In genomic region chrX:153007021-153007684, GRCm38 (mm10) we compare ENCODE assay signal across 8 mouse cellular contexts. TPM values are rescaled to one million over a fixed set of nuclear protein-coding genes. Genes with fewer than 3 reads are reported as not detected.
DNase-seq lines count a peak whose midpoint lies in the region; ATAC-seq and TF ChIP-seq lines count a peak whose summit lies in the region.

No protein-coding gene starts in this region.

- peak overlapping the region; percentile 62 for H3K9ac ChIP-seq in embryonic facial prominence, embryonic 14.5 days (ENCODE audit: low read depth, low read length)
- H3K9ac ChIP-seq in limb, embryonic 14.5 days (ENCODE audit: low read depth, low read length, severe bottlenecking) = peak overlapping the region; percentile 66
- H3K9ac ChIP-seq in midbrain, embryonic 14.5 days (replicated peaks; ENCODE audit: low read length) = peak overlapping the region; percentile 66

- H3K4me1 ChIP-seq in embryonic facial prominence, embryonic 14.5 days (ENCODE audit: control insufficient read depth, insufficient read depth, low read length) = no peaks in the 10 kb centered on the region
- H3K4me1 ChIP-seq in limb, embryonic 14.5 days (ENCODE audit: control insufficient read depth, insufficient read depth, low read length) = no peaks in the 10 kb centered on the region
- no peaks in the 10 kb centered on the region for H3K4me1 ChIP-seq in midbrain, embryonic 14.5 days (ENCODE audit: control insufficient read depth, insufficient read depth, low read length)

- H3K4me2 ChIP-seq in embryonic facial prominence, embryonic 14.5 days (ENCODE audit: low read depth, low read length) = peak overlapping the region; percentile 59
- peak overlapping the region; percentile 52 for H3K4me2 ChIP-seq in limb, embryonic 14.5 days (replicated peaks; ENCODE audit: low read depth, low read length, severe bottlenecking)
- peak overlapping the region; percentile 57 for H3K4me2 ChIP-seq in midbrain, embryonic 14.5 days (ENCODE audit: low read length)

- 21% methylated on average over 24 of the region's 58 CpGs for WGBS in embryonic facial prominence, embryonic 14.5 days
- 25% methylated on average over 28 of the region's 58 CpGs for WGBS in limb, embryonic 14.5 days
- WGBS in midbrain, embryonic 14.5 days = 26% methylated on average over 58 of the region's 58 CpGs

- DNase-seq in frontal cortex, adult 2 months (ENCODE audit: extremely low spot score in 1 of 2, low spot score in 1 of 2) = no peak
- peak; percentile 74 for DNase-seq in embryonic facial prominence, embryonic 14.5 days (ENCODE audit: low spot score)
- peak; percentile 16 to 17 for DNase-seq in heart, adult 9 months (ENCODE audit: low spot score in 2 of 2)
- DNase-seq in kidney, adult 8-10 months = peak; percentile 9 to 41
- peak; percentile 24 for DNase-seq in limb, embryonic 14.5 days (ENCODE audit: low spot score)
- peak; percentile 78 for DNase-seq in midbrain, embryonic 14.5 days
- DNase-seq in spleen, postnatal 14 days (ENCODE audit: low spot score in 2 of 2) = peak; percentile 8 to 9

- no peaks in the 10 kb centered on the region for H3K36me3 ChIP-seq in embryonic facial prominence, embryonic 14.5 days (ENCODE audit: control insufficient read depth, insufficient read depth, low read length)
- H3K36me3 ChIP-seq in limb, embryonic 14.5 days (ENCODE audit: control insufficient read depth, insufficient read depth, low read length) = no peaks in the 10 kb centered on the region
- H3K36me3 ChIP-seq in midbrain, embryonic 14.5 days (ENCODE audit: control insufficient read depth, insufficient read depth, low read length) = no peaks in the 10 kb centered on the region

- peak overlapping the region; percentile 68 for H3K27ac ChIP-seq in embryonic facial prominence, embryonic 14.5 days (replicated peaks; ENCODE audit: low read depth, low read length)
- peak overlapping the region; percentile 74 for H3K27ac ChIP-seq in limb, embryonic 14.5 days (replicated peaks; ENCODE audit: low read depth, low read length)
- peak overlapping the region; percentile 87 for H3K27ac ChIP-seq in midbrain, embryonic 14.5 days (replicated peaks; ENCODE audit: low read depth, low read length)

- no peaks in the 10 kb centered on the region for H3K9me3 ChIP-seq in embryonic facial prominence, embryonic 14.5 days (ENCODE audit: control insufficient read depth, low read length)
- no peaks in the 10 kb centered on the region for H3K9me3 ChIP-seq in limb, embryonic 14.5 days (ENCODE audit: control insufficient read depth, low read length)
- H3K9me3 ChIP-seq in midbrain, embryonic 14.5 days (ENCODE audit: control insufficient read depth, low read length) = no peaks in the 10 kb centered on the region

- ATAC-seq in frontal cortex, adult (ENCODE audit: low TSS enrichment) = peak; percentile 77
- ATAC-seq in embryonic facial prominence, embryonic 14.5 days (ENCODE audit: low read depth) = peak; percentile 92
- peak; percentile 89 for ATAC-seq in limb, embryonic 14.5 days (ENCODE audit: low FRiP score, low read depth)
- ATAC-seq in midbrain, embryonic 14.5 days (ENCODE audit: low FRiP score, low TSS enrichment) = peak; percentile 87

- TF ChIP-seq POLR2A in limb, embryonic 14.5 days (IDR thresholded peaks at IDR 0.05; ENCODE audit: borderline replicate concordance, extremely low read depth, insufficient read depth, insufficient read length) = no peak

- no peaks in the 10 kb centered on the region for H3K27me3 ChIP-seq in embryonic facial prominence, embryonic 14.5 days (replicated peaks; ENCODE audit: control insufficient read depth, insufficient read depth, low read length)
- no peaks in the 10 kb centered on the region for H3K27me3 ChIP-seq in limb, embryonic 14.5 days (ENCODE audit: control insufficient read depth, insufficient read depth, low read length)
- no peaks in the 10 kb centered on the region for H3K27me3 ChIP-seq in midbrain, embryonic 14.5 days (ENCODE audit: control insufficient read depth, insufficient read depth, low read length)

- peak overlapping the region; percentile 54 for H3K4me3 ChIP-seq in embryonic facial prominence, embryonic 14.5 days (ENCODE audit: low read depth, low read length)
- H3K4me3 ChIP-seq in limb, embryonic 14.5 days (replicated peaks; ENCODE audit: low read length) = peak overlapping the region; percentile 51
- H3K4me3 ChIP-seq in midbrain, embryonic 14.5 days (replicated peaks; ENCODE audit: low read depth, low read length) = peak overlapping the region; percentile 53

RNA-seq across cellular contexts. Expression of gene Usp51, which starts 0.9 kb away (rescaled TPM):
- 1.1 and 1.7 TPM in 2 replicates for polyA plus RNA-seq in frontal cortex, adult 2 months (2012; rRNA removed)
- polyA plus RNA-seq in embryonic facial prominence, embryonic 14.5 days (2014; fragmentation: Nextera tagmentation; extraction: Ambion mirVana) = 1.1 and 1.4 TPM in 2 replicates
- polyA plus RNA-seq in limb, embryonic 14.5 days (2012; rRNA removed) = 1.1 TPM in 2 replicates
- polyA plus RNA-seq in limb, embryonic 14.5 days (2014; fragmentation: Nextera tagmentation; extraction: Ambion mirVana) = 1.5 and 2.1 TPM in 2 replicates
- polyA plus RNA-seq in midbrain, embryonic 14.5 days (2014; fragmentation: Nextera tagmentation; extraction: Ambion mirVana) = 3.7 and 4.3 TPM in 2 replicates

RNA-seq across cellular contexts. Expression of gene Mageh1, which starts 30.2 kb away (rescaled TPM):
- polyA plus RNA-seq in frontal cortex, adult 2 months (2012; rRNA removed) = 51.4 and 60.0 TPM in 2 replicates
- polyA plus RNA-seq in embryonic facial prominence, embryonic 14.5 days (2014; fragmentation: Nextera tagmentation; extraction: Ambion mirVana) = 53.6 and 56.1 TPM in 2 replicates
- polyA plus RNA-seq in limb, embryonic 14.5 days (2012; rRNA removed) = 50.3 and 57.2 TPM in 2 replicates
- 64.9 and 72.3 TPM in 2 replicates for polyA plus RNA-seq in limb, embryonic 14.5 days (2014; fragmentation: Nextera tagmentation; extraction: Ambion mirVana)
- 135 and 153 TPM in 2 replicates for polyA plus RNA-seq in midbrain, embryonic 14.5 days (2014; fragmentation: Nextera tagmentation; extraction: Ambion mirVana)

Comparison
In these comparisons a context has a peak if more than half of its experiments do, and no peak if none do; other contexts are left out.
1. DNase-seq: peak in embryonic facial prominence, embryonic 14.5 days (single experiment), heart, adult 9 months (2 of 2), kidney, adult 8-10 months (2 of 2), limb, embryonic 14.5 days (single experiment), midbrain, embryonic 14.5 days (single experiment) and spleen, postnatal 14 days (2 of 2); none in frontal cortex, adult 2 months (0 of 2).
2. Peak in every context shown above with its lines, with median percentiles within 50 percentile points of each other: ATAC-seq, H3K27ac ChIP-seq, H3K4me2 ChIP-seq, H3K4me3 ChIP-seq and H3K9ac ChIP-seq.